Mouse (Mus musculus) urinary bladder, postnatal 14 days (tissue): ENCODE data around the gene Gm17079.
"Not testable (repeated sequence)": the region's sequence is repeated elsewhere in the genome, so short reads cannot be mapped to it uniquely, and the experiment has no call there.

Experiments
- DNase-seq: peaks from one replicate; pipeline ENCODE4 v3.0.0; 2021; ENCODE audit warnings: low spot score

Gene Gm17079

GRCm38 (mm10) chr14:51695368-51695767 is at the start of gene Gm17079:
TSS of gene Gm17079 (minus strand) at chr14:51695468.
- not testable (repeated sequence) for DNase-seq

DNA sequence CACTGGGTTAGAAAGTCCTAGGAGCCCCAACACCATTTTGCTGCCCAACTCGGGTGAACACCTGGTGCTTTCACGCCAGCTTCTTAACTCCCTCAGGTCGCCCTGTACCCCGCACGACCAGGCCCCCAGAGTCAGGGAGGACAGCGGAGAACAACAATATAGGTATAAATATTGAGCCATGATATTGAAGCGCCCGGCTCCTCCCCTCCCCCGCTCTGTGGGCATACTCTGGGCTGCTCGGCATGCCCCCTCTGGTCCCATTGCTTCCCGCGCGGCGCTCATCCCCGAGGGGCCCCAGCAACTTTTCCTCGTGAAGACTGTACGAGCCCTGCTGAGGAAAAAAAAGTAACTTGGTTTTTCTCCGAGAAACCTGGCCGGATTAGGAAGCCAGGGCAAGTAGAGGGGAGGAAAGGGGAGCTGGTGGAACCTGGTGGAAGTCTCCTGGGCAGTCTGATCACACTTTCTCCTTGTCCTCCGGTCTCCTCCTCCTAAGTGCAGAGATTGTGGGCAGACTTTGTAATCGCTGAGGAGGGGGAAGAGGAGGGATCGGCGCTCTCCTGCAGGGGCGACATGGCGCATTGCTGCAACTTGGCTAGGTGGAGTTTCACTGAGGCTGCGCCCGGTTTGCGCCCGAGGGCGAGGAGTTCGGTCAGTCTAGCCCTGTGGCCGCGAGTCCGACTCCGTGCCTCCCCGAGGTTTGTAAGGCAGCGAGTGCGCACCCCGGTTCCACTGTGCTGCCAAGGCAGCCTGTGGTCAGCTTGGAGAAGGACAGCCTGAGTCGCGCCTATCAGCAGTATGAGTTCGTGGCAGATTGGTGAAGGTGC is 45.3 kb upstream of the Gm17079 start:
- no peak for DNase-seq

DNA sequence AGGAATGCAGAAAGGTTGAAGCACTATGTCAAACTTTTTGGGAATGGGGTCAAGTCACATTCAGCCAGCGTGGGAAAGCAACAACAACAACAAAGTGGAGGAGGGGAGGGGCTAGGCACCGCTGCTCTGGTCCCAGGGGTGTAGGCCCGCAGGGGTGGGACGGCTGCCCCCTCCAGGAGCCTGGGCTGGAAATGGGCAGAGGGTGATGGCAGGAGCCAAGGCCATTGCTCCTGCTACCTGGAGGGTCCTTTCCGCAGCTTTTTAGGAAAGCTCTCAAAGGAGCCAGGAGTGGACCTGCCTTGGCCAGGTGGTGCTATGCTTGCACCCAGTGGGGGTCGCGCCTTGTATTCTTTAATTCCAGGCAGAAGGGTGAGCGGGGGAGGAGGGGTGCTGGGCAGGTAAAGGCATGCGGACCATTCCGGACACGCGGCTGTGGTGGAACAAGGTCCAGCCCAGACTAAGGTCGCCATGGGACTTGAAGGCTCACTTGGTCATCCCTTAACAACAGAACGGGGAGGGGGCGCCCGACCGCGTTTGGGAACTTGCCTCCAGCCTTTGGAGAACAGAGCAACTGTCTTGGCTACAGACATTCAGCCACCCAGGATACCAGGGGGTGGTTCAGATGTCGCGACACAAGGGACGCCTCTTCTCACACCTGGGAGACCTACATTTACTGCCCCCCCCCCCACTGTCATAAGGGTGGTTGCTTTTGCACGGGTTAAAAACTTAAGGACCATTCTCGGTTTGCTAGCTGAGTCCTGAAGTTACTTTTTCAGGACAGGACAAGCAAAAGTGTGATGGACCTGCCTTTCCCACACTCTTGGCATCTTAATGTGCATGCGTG is 44.1 kb upstream of the Gm17079 start:
- no peak for DNase-seq

GRCm38 (mm10) chr14:51738411-51739149 is 43.3 kb upstream of the Gm17079 start:
- no peak for DNase-seq

- DNase-seq, result no peak
Observed at GRCm38 (mm10) chr14:51737967-51738366, 42.7 kb upstream of the Gm17079 start.

GRCm38 (mm10) chr14:51717083-51717482 is 21.8 kb upstream of the Gm17079 start, which contains the start of gene Gm5800:
TSS of gene Gm5800 (minus strand) at chr14:51717183.
- no peak for DNase-seq

DNA sequence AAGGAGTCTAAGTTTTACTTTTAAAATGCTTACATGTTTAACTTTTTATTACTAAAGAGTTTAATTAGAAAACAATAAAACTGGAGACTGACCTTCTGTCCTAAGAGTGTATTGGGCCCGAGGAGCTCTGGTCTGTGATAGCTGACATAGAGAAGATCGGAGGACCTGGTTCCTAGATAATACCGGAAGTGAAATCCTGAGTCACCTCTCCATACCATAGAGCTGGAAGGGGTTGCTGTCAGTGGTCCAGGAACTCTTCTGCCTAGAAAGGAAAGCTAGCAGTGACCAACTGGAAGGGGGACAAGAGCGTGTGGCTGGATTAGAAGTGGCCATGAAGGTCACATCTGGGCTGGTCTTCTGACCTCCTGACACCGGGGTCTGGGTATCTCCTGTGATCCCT is 18.0 kb downstream of the Gm17079 start:
- DNase-seq, result no peak
